Mouse (Mus musculus): Measurements from ENCODE around the gene Tmem185b. TPM values are rescaled to one million over a fixed set of nuclear protein-coding genes. Genes with fewer than 3 reads are reported as not detected.

The Tmem185b gene
- polyA plus RNA-seq, 1 experiment from 2014 or later, result 11.6 TPM

- Histone ChIP-seq H3K4me2 (peak overlapping the region; percentile 28), H3K9me3 (replicated peaks) (no peaks in the 10 kb centered on the region), H3K27ac (no peak overlapping the region), H3K4me1 (peaks cover 25% of the 10 kb centered on the region), H3K9ac (no peak overlapping the region), H3K36me3 (peaks cover 7% of the 10 kb centered on the region; the same call in 1 of the 2 replicates), H3K4me3 (no peak overlapping the region), H3K27me3 (replicated peaks) (no peaks in the 10 kb centered on the region)
- no peak for ATAC-seq
- 58% methylated on average over 1 of the region's 1 CpGs for WGBS (ENCODE audit: insufficient replicate concordance)
Measured at GRCm38 (mm10) chr1:119492505-119492904, 33.5 kb upstream of the Tmem185b start.

GRCm38 (mm10) chr1:119494024-119494711 is 31.8 kb upstream of the Tmem185b start:
- WGBS (ENCODE audit: insufficient replicate concordance), result 72% methylated on average over 2 of the region's 2 CpGs
- Histone ChIP-seq H3K4me2 (no peak overlapping the region), H3K27me3 (replicated peaks) (no peaks in the 10 kb centered on the region), H3K9me3 (replicated peaks) (no peaks in the 10 kb centered on the region), H3K9ac (no peak overlapping the region), H3K4me3 (no peak overlapping the region), H3K4me1 (peaks cover 33% of the 10 kb centered on the region), H3K27ac (no peak overlapping the region), H3K36me3 (peaks cover 7% of the 10 kb centered on the region; the same call in 1 of the 2 replicates)
- ATAC-seq, result no peak

- Histone ChIP-seq H3K27ac (no peak overlapping the region), H3K9me3 (replicated peaks) (no peaks in the 10 kb centered on the region), H3K27me3 (replicated peaks) (no peaks in the 10 kb centered on the region), H3K4me1 (peaks cover 36% of the 10 kb centered on the region), H3K9ac (no peak overlapping the region), H3K36me3 (peaks cover 7% of the 10 kb centered on the region; the same call in 1 of the 2 replicates), H3K4me2 (no peak overlapping the region), H3K4me3 (no peak overlapping the region)
- 82% methylated on average over 9 of the region's 9 CpGs for WGBS (ENCODE audit: insufficient replicate concordance)
- ATAC-seq, result no peak; the same call in 1 of the 2 replicates
Measured at GRCm38 (mm10) chr1:119494712-119495395, 31.1 kb upstream of the Tmem185b start.

GRCm38 (mm10) chr1:119495396-119495775 is 30.6 kb upstream of the Tmem185b start:
- ATAC-seq, result no peak
- 79% methylated on average over 6 of the region's 6 CpGs for WGBS (ENCODE audit: insufficient replicate concordance)

GRCm38 (mm10) chr1:119497346-119498004 is 28.5 kb upstream of the Tmem185b start:
- WGBS (ENCODE audit: insufficient replicate concordance), result 61% methylated on average over 5 of the region's 5 CpGs
- no peak for ATAC-seq
- H3K9ac ChIP-seq, result no peak overlapping the region
- peaks cover 20% of the 10 kb centered on the region for H3K36me3 ChIP-seq
- no peaks in the 10 kb centered on the region for H3K27me3 ChIP-seq (replicated peaks)
- peaks cover 38% of the 10 kb centered on the region for H3K4me1 ChIP-seq
- no peaks in the 10 kb centered on the region for H3K9me3 ChIP-seq (replicated peaks)
- H3K4me3 ChIP-seq, result no peak overlapping the region
- no peak overlapping the region for H3K27ac ChIP-seq
- H3K4me2 ChIP-seq, result no peak overlapping the region

More at GRCm38 (mm10) chr1:119495396-119495775, 30.6 kb upstream of the Tmem185b start:
- Histone ChIP-seq H3K9ac (no peak overlapping the region), H3K9me3 (replicated peaks) (no peaks in the 10 kb centered on the region), H3K4me2 (no peak overlapping the region), H3K36me3 (peaks cover 9% of the 10 kb centered on the region; the same call in 1 of the 2 replicates), H3K4me3 (no peak overlapping the region), H3K27me3 (replicated peaks) (no peaks in the 10 kb centered on the region), H3K27ac (no peak overlapping the region), H3K4me1 (peaks cover 36% of the 10 kb centered on the region)

GRCm38 (mm10) chr1:119498536-119499231 is 27.3 kb upstream of the Tmem185b start:
- Histone ChIP-seq H3K4me3 (no peak overlapping the region), H3K9ac (no peak overlapping the region), H3K36me3 (peaks cover 17% of the 10 kb centered on the region), H3K4me1 (peaks cover 41% of the 10 kb centered on the region), H3K27ac (no peak overlapping the region), H3K27me3 (replicated peaks) (no peaks in the 10 kb centered on the region), H3K9me3 (replicated peaks) (no peaks in the 10 kb centered on the region), H3K4me2 (no peak overlapping the region)
- no peak for ATAC-seq
- WGBS (ENCODE audit: insufficient replicate concordance), result 50% methylated on average over 9 of the region's 9 CpGs

GRCm38 (mm10) chr1:119499456-119499855 is 26.5 kb upstream of the Tmem185b start:
- peaks cover 49% of the 10 kb centered on the region for H3K4me1 ChIP-seq
- no peak overlapping the region for H3K4me3 ChIP-seq
- no peak overlapping the region for H3K4me2 ChIP-seq
- ATAC-seq, result no peak
- H3K9me3 ChIP-seq (replicated peaks), result no peaks in the 10 kb centered on the region
- peaks cover 17% of the 10 kb centered on the region for H3K36me3 ChIP-seq
- no peaks in the 10 kb centered on the region for H3K27me3 ChIP-seq (replicated peaks)
- H3K9ac ChIP-seq, result no peak overlapping the region
- H3K27ac ChIP-seq, result no peak overlapping the region
- WGBS (ENCODE audit: insufficient replicate concordance), result 78% methylated on average over 10 of the region's 10 CpGs

- peaks cover 13% of the 10 kb centered on the region for H3K36me3 ChIP-seq
- no peaks in the 10 kb centered on the region for H3K9me3 ChIP-seq (replicated peaks)
- peaks cover 11% of the 10 kb centered on the region for H3K27me3 ChIP-seq (replicated peaks)
- H3K4me1 ChIP-seq, result peaks cover 58% of the 10 kb centered on the region
- H3K4me3 ChIP-seq, result no peak overlapping the region
- no peak overlapping the region for H3K9ac ChIP-seq
- 34% methylated on average over 8 of the region's 8 CpGs for WGBS (ENCODE audit: insufficient replicate concordance)
- peak overlapping the region; percentile 88 for H3K4me2 ChIP-seq
- ATAC-seq, result no peak
- H3K27ac ChIP-seq, result no peak overlapping the region
Measured at GRCm38 (mm10) chr1:119501881-119502280, 24.1 kb upstream of the Tmem185b start.

- no peak overlapping the region; the same call in 1 of the 2 replicates for H3K9ac ChIP-seq
- no peak overlapping the region for H3K27ac ChIP-seq
- peaks cover 13% of the 10 kb centered on the region for H3K36me3 ChIP-seq
- H3K9me3 ChIP-seq (replicated peaks), result no peaks in the 10 kb centered on the region
- H3K4me3 ChIP-seq, result peak overlapping the region; percentile 71; the same call in 1 of the 2 replicates
- peaks cover 19% of the 10 kb centered on the region for H3K27me3 ChIP-seq (replicated peaks)
- no peak for ATAC-seq
- H3K4me2 ChIP-seq, result peak overlapping the region; percentile 88
- WGBS (ENCODE audit: insufficient replicate concordance), result 85% methylated on average over 11 of the region's 11 CpGs
- H3K4me1 ChIP-seq, result peaks cover 58% of the 10 kb centered on the region
Measured at GRCm38 (mm10) chr1:119502729-119503128, 23.2 kb upstream of the Tmem185b start.

GRCm38 (mm10) chr1:119503181-119503580 is 22.8 kb upstream of the Tmem185b start:
- Histone ChIP-seq H3K4me2 (peak overlapping the region; percentile 88), H3K4me1 (peaks cover 56% of the 10 kb centered on the region), H3K4me3 (peak overlapping the region; percentile 71), H3K9me3 (replicated peaks) (no peaks in the 10 kb centered on the region), H3K36me3 (peaks cover 13% of the 10 kb centered on the region), H3K9ac (peak overlapping the region; percentile 76; the same call in 1 of the 2 replicates), H3K27ac (no peak overlapping the region), H3K27me3 (replicated peaks) (peaks cover 21% of the 10 kb centered on the region)
- 52% methylated on average over 3 of the region's 3 CpGs for WGBS (ENCODE audit: insufficient replicate concordance)
- no peak for ATAC-seq

GRCm38 (mm10) chr1:119503808-119504207 is 22.2 kb upstream of the Tmem185b start:
- Histone ChIP-seq H3K36me3 (peaks cover 13% of the 10 kb centered on the region), H3K4me2 (peak overlapping the region; percentile 88), H3K4me3 (peak overlapping the region; percentile 71), H3K9ac (peak overlapping the region; percentile 76), H3K27ac (peak overlapping the region; percentile 71), H3K9me3 (replicated peaks) (no peaks in the 10 kb centered on the region), H3K27me3 (replicated peaks) (peaks cover 27% of the 10 kb centered on the region), H3K4me1 (peaks cover 49% of the 10 kb centered on the region)
- no peak for ATAC-seq
- WGBS (ENCODE audit: insufficient replicate concordance), result 13% methylated on average over 5 of the region's 5 CpGs

Data from liver, embryonic 12.5 days (tissue).